Mouse (Mus musculus) neural tube, embryonic 10.5 days (tissue): ENCODE results near the gene Calm1.
"Not testable (repeated sequence)": the region's sequence is repeated elsewhere in the genome, so short reads cannot be mapped to it uniquely, and the experiment has no call there.

Experiments used
- DNase-seq: peaks from one replicate; pipeline ENCODE4 v3.0.0-alpha.2; 2017; ENCODE audit warnings: low spot score; ENCODE audit errors: extremely low spot score

Calm1 gene

GRCm38 (mm10) chr12:100194181-100194580, 5.1 kb upstream of the Calm1 start:
- no peak for DNase-seq

GRCm38 (mm10) chr12:100196786-100197185, 2.4 kb upstream of the Calm1 start:
- no peak for DNase-seq

- DNase-seq, result peak; percentile 81
Measured at GRCm38 (mm10) chr12:100199891-100200644, 833 bp downstream of the Calm1 start.

GRCm38 (mm10) chr12:100200645-100201362, 1.6 kb downstream of the Calm1 start:
- DNase-seq, result no peak

GRCm38 (mm10) chr12:100201363-100201711, 2.1 kb downstream of the Calm1 start:
- DNase-seq, result no peak

GRCm38 (mm10) chr12:100201838-100202237, 2.6 kb downstream of the Calm1 start:
- peak; percentile 92 for DNase-seq

GRCm38 (mm10) chr12:100203759-100204158, 4.5 kb downstream of the Calm1 start:
- no peak for DNase-seq

- DNase-seq, result no peak
Measured at GRCm38 (mm10) chr12:100205156-100205555, 5.9 kb downstream of the Calm1 start.

GRCm38 (mm10) chr12:100206521-100206920, 7.3 kb downstream of the Calm1 start:
- DNase-seq, result no peak

- no peak for DNase-seq
Measured at GRCm38 (mm10) chr12:100206926-100207325, 7.7 kb downstream of the Calm1 start.

- DNase-seq, result no peak
Measured at GRCm38 (mm10) chr12:100209701-100210478, 10.7 kb downstream of the Calm1 start.

- no peak for DNase-seq
Measured at GRCm38 (mm10) chr12:100210973-100211372, 11.7 kb downstream of the Calm1 start.

GRCm38 (mm10) chr12:100211453-100212185, 12.4 kb downstream of the Calm1 start:
- DNase-seq, result no peak

- DNase-seq, result no peak
Measured at GRCm38 (mm10) chr12:100212397-100212796, 13.2 kb downstream of the Calm1 start.

- DNase-seq, result no peak
Measured at GRCm38 (mm10) chr12:100213162-100213561, 13.9 kb downstream of the Calm1 start.

- DNase-seq, result no peak
Measured at GRCm38 (mm10) chr12:100214156-100214555, 14.9 kb downstream of the Calm1 start.

GRCm38 (mm10) chr12:100214738-100215137, 15.5 kb downstream of the Calm1 start:
- no peak for DNase-seq

- DNase-seq, result not testable (repeated sequence)
Measured at GRCm38 (mm10) chr12:100217087-100217486, 17.9 kb downstream of the Calm1 start.

- no peak for DNase-seq
Measured at GRCm38 (mm10) chr12:100220012-100220411, 20.8 kb downstream of the Calm1 start.

- no peak for DNase-seq
Measured at GRCm38 (mm10) chr12:100221608-100222321, 22.5 kb downstream of the Calm1 start.
